Mouse (Mus musculus) gastrocnemius, postnatal 4 days (tissue): ENCODE data around the gene Myadml2. TPM values are rescaled to one million over a fixed set of nuclear protein-coding genes. Genes with fewer than 3 reads are reported as not detected.
"Not testable (repeated sequence)": the region's sequence is repeated elsewhere in the genome, so short reads cannot be mapped to it uniquely, and the experiment has no call there.

ENCODE experiments used
- DNase-seq, 2 experiments: peaks; one replicate each; pipeline ENCODE4 v3.0.0; 2021 to 2022; ENCODE audit warnings: low spot score in 2 of 2, mixed read lengths in 2 of 2
- long read RNA-seq, 2 experiments: library from polyadenylated mRNA; stranded (forward); transcript quantifications; one replicate each; pipeline ENCODE4 v2.0.0; 2021
- total RNA-seq, 2 experiments: library from RNA; stranded (reverse); gene quantifications; 2 replicates each; pipeline ENCODE4 v1.2.3; 2021

Myadml2 gene
- 10 to 100 TPM; 81.2 to 83.4 TPM for total RNA-seq
- long read RNA-seq, experiment 1, partial matches to known transcripts, result 0 of 102 reads
- long read RNA-seq, experiment 1, other reads (novel, unspliced or antisense), result 100 of 102 reads
- long read RNA-seq, experiment 2, partial matches to known transcripts, result 0 of 123 reads
- long read RNA-seq, experiment 2, other reads (novel, unspliced or antisense), result 120 of 123 reads

GRCm38 (mm10) chr11:120648001-120648476 is at the start of gene Myadml2:
Myadml2 (minus strand) TSS chr11:120648158.
- no peak for DNase-seq

- DNase-seq, result no peak
Measured at GRCm38 (mm10) chr11:120697741-120698140, 49.8 kb upstream of the Myadml2 start.

GRCm38 (mm10) chr11:120696568-120696967 is 48.6 kb upstream of the Myadml2 start:
- no peak for DNase-seq

GRCm38 (mm10) chr11:120695641-120696040 is 47.7 kb upstream of the Myadml2 start:
- DNase-seq, result no peak

DNA sequence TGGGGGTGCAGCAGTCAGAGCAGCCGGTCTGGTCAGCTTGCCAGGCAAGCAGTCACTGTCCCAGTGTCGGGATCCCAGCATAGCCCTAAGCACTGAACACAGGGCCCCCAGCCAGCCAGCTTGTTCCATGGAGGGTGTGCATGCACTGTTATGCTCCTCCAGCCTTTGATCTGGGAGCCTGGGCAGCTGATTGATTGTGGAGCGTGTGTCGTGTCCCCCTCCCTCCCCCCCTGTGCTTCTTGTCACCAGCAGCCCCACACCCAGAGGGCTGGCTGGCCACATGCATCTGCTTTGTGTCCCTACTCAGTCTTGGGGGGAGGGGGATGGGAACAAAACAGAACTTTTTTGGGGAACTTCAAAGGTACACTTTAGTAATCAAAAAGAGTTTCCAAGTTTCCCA is 47.2 kb upstream of the Myadml2 start:
- no peak for DNase-seq

DNA sequence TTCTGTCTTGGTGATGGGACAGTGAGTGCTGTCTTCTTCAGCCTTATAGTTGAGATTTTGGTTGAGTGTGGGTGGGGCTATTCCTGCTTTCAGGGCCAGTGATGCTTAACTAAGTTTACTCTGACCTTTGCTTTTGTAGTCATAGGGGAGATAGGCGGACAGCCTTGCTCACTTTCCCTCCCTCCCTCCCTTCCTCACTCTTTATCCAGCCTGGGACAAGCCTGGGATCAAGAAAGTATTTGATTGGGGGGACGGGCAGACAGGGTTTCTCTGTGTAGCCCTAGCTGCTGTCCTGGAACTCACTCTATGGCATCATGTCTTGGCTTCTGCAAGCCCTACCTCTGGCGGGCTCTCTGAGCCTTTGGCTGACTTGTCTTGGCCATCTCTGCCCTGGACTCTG is 45.5 kb upstream of the Myadml2 start:
- no peak for DNase-seq

DNA sequence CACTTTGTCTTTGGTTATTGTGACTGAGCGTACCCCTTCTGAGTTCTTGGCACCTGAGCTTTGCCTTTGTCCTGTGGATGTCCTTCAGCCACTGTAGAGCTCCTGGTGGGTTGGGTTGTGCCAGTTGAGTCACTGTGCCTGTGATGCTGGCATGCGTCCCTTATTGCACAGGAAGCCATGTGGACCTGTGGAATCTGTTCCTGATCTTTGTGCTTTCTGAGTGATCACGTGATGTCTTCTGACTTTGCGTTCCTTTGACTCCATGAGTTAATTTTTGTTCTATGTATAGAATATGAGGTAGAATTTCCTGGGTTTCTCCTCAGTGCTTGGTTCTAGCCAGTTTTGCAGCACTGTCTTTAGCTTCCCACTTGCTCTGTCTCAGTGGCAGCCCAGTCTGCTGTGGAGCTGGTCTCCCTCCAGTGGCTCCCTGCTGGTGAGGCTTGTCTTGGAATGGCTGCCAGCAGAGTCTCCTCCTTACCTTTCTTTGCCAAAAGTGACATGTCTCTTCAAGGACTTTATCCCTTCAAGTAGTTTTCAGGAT is 44.6 kb upstream of the Myadml2 start:
- no peak for DNase-seq

GRCm38 (mm10) chr11:120689365-120689764 is 41.4 kb upstream of the Myadml2 start:
- DNase-seq, result no peak

- DNase-seq, result no peak
Measured at GRCm38 (mm10) chr11:120686650-120687272, 38.8 kb upstream of the Myadml2 start.

DNA sequence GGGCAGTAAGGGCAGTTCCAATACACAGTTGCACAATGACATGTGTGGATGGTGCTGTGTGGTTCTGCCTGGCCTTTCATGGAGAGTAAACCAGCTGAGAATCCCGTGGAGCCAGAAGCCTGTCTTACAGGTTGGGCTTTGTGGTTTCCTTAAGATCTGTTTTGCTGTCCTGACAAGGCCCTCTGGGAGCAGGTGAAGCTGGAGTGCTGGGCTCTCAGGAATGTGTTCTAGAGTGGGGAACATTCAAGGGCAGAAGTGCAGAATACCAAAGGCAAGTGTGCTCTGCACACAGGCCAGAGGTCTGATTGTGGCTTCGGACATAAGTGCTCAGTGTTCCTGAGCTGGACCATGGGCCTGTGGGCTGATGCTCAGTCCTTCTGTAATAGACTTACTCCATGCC is 36.7 kb upstream of the Myadml2 start:
- no peak for DNase-seq

- DNase-seq, result no peak
Measured at GRCm38 (mm10) chr11:120684086-120684485, 36.1 kb upstream of the Myadml2 start.

GRCm38 (mm10) chr11:120683536-120683935 is 35.6 kb upstream of the Myadml2 start:
- DNase-seq, result no peak

GRCm38 (mm10) chr11:120682683-120683082 is 34.7 kb upstream of the Myadml2 start:
- DNase-seq, result no peak

GRCm38 (mm10) chr11:120679909-120680308 is 32.0 kb upstream of the Myadml2 start:
- no peak for DNase-seq

DNA sequence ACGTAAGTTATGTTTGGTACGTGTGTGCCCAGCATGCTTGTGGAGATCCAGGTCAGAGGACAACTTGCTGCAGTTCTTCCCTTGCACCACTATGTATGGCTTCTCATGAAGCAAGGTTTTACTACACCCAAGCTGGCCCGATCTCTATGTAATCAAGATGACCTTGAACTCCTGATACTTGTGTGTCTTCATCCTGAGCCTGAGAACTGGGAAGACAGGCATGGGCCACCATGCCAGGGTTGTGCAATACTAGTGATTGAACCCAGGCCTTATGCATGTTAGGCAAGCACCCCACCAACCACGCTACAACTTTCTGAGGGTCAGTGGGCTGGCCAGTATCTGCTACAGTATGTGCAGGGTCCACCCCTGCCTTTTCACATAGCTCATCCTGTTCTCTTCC is 29.0 kb upstream of the Myadml2 start:
- DNase-seq, result no peak

DNA sequence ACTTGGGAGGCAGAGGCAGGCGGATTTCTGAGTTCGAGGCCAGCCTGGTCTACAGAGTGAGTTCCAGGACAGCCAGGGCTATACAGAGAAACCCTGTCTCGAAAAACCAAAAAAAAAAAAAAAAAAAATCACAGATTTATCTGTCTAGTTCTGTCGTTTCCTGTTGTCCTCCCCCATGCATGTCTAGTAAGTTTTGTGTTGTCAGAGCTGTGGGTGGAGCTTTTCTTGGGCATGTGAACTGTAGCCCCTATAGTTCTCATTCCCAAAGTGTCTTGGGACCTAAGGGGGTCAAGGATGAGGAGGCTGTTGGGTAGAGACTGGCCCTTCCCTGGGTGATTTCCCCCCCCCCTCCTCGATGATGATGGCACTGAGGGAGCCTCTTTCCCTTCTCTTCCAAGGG is 27.9 kb upstream of the Myadml2 start:
- DNase-seq, result not testable (repeated sequence)

DNA sequence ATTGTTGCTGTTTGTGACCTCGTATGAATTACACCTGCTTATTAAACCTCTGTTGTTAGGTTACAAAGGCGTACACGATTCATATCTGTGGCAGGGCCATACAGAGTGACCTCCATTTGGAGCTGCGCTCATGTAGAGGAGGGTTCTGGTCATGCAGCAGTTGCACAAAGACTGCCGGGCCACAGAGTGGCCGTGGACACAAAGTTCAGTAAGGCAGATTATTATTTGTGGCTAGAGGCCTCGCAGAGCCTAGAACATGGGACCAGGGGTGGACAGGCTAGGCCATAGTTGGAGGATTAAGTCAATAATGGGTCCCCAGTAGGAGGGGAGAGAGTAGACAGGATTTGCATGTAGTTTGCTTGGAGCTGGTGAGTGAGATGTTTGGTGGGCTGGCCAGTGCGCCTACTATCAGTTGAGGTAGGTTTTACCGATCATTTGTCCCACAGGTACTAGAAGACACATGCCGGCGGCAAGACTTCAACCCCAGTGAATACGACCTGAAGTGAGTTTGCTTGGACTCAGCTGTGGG is 25.7 kb upstream of the Myadml2 start:
- DNase-seq, result no peak

DNA sequence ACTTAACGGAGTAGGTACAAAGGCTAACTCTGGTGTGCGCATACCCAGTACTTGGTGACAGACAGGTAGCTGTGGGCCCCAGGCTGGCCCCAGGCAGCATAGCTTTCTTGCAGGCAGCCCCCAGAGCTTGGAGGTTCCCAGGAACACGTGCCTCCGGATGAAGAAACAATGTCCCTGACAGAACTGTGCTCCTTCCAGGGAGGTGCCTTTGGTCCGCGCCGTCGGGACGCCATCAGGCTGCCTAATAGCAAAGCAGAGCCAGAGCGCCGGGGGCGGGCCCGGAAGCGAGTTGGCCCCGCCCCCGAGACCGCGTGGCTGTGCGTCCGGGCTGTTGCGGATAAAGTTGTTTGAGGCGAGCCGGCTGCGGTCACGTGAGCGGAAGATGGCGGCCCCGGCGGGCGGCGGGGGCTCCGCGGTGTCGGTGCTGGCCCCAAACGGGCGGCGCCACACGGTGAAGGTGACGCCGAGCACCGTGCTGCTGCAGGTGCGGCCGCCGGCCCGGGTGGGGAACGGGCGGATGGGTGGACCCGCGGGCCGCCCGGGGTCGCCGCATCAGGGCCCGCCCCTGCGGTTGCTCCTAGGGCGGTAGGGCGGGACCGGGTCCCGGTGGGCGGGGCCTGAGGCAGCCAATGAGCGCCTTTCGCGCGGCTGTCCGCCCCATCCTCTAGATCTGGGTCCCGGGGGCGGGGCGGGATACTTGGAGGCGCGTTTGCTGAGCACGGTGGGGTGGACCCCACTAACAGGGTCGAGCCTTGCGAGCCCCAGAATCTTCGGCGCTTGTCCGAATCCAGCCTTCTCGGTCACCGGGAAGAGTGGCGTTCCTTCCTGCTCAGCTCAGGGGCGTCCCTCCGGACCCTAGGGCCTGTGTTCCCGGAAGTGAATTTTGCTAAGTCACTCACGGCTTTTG is 25.0 kb upstream of the Myadml2 start, which contains the start of gene Aspscr1:
Gene Aspscr1, plus strand, starts transcription at position 287 of the 907 bp plus-strand sequence.
- peak; percentile 97 to 99 for DNase-seq

- no peak for DNase-seq
Measured at GRCm38 (mm10) chr11:120666617-120667016, 18.7 kb upstream of the Myadml2 start.

GRCm38 (mm10) chr11:120665406-120665805 is 17.4 kb upstream of the Myadml2 start:
- no peak for DNase-seq

DNA sequence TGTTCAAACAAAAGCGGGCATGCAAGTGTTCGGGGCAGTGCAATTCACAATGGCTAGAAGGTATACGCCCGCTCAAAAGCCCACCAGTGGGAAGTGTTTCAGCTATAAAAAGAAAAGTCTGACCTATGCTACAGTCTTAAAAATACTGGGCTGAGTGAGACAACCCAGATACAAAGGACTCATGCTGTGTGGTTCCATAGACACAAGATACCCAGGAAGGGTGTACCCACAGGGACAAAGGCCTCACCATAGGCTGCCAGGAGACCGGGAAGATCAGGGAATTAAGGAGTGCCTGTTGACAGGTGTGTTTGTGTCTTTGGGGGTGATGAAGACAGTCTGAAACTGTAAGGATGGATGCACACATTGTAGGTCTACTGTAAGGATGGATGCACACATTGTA is 15.8 kb upstream of the Myadml2 start:
- no peak for DNase-seq
